Mouse (Mus musculus) kidney, postnatal 25 days (tissue): ENCODE measurements at regions not wholly inside any gene's neighbourhood (a gene's known extent, or its start where the extent isn't known, plus 50 kb on each side); places are given as distances from the start of the nearest gene placed in this dataset.

Source experiments
- DNase-seq, 2 experiments: peaks; one replicate each; pipeline ENCODE4 v3.0.0; 2021; ENCODE audit warnings: mixed read lengths in 2 of 2

- no peak for DNase-seq
Measured at GRCm38 (mm10) chr9:118327904-118328303, 150.1 kb upstream of the Eomes start.

- no peak for DNase-seq
Measured at GRCm38 (mm10) chr9:118341401-118341800, 136.6 kb upstream of the Eomes start.

GRCm38 (mm10) chr9:118354911-118355310, 123.1 kb upstream of the Eomes start:
- no peak for DNase-seq

GRCm38 (mm10) chr9:118357406-118357805, 120.6 kb upstream of the Eomes start:
- no peak for DNase-seq

GRCm38 (mm10) chr9:118363929-118364328, 114.1 kb upstream of the Eomes start:
- DNase-seq = no peak

GRCm38 (mm10) chr9:118365431-118365830, 112.6 kb upstream of the Eomes start:
- DNase-seq = no peak

- DNase-seq = no peak
Measured at GRCm38 (mm10) chr9:118367314-118367713, 110.7 kb upstream of the Eomes start.

- no peak for DNase-seq
Measured at GRCm38 (mm10) chr9:118370581-118370980, 107.4 kb upstream of the Eomes start.

GRCm38 (mm10) chr9:118374680-118375079, 103.3 kb upstream of the Eomes start:
- DNase-seq = no peak

- DNase-seq = no peak
Measured at GRCm38 (mm10) chr9:118379055-118379454, 99.0 kb upstream of the Eomes start.

GRCm38 (mm10) chr9:118382532-118382931, 95.5 kb upstream of the Eomes start:
- no peak for DNase-seq

- DNase-seq = no peak
Measured at GRCm38 (mm10) chr9:118384610-118385009, 93.4 kb upstream of the Eomes start.

- no peak for DNase-seq
Measured at GRCm38 (mm10) chr9:118387631-118388030, 90.4 kb upstream of the Eomes start.

- DNase-seq = no peak
Measured at GRCm38 (mm10) chr9:118389481-118390334, 88.3 kb upstream of the Eomes start.

- DNase-seq = no peak
Measured at GRCm38 (mm10) chr9:118390679-118391078, 87.3 kb upstream of the Eomes start.

- DNase-seq = no peak
Measured at GRCm38 (mm10) chr9:118391715-118392114, 86.3 kb upstream of the Eomes start.

GRCm38 (mm10) chr9:118392796-118393195, 85.2 kb upstream of the Eomes start:
- no peak for DNase-seq

GRCm38 (mm10) chr9:118393567-118393966, 84.4 kb upstream of the Eomes start:
- DNase-seq = no peak

- no peak for DNase-seq
Measured at GRCm38 (mm10) chr9:118396425-118397053, 81.5 kb upstream of the Eomes start.

GRCm38 (mm10) chr9:118400520-118400919, 77.5 kb upstream of the Eomes start:
- no peak for DNase-seq

- DNase-seq = no peak
Measured at GRCm38 (mm10) chr9:118401170-118401569, 76.8 kb upstream of the Eomes start.

- DNase-seq = no peak
Measured at GRCm38 (mm10) chr9:118404867-118405266, 73.1 kb upstream of the Eomes start.

- DNase-seq = no peak
Measured at GRCm38 (mm10) chr9:118405926-118406518, 72.0 kb upstream of the Eomes start.

- DNase-seq = no peak
Measured at GRCm38 (mm10) chr9:118416032-118416431, 62.0 kb upstream of the Eomes start.
